Mouse (Mus musculus): ENCODE data around the gene Rrh. TPM values are rescaled to one million over a fixed set of nuclear protein-coding genes. Genes with fewer than 3 reads are reported as not detected.

Rrh gene
- polyA plus RNA-seq, 1 experiment: not detected

- no peak within 1 kb of the TSS for H3K4me3 ChIP-seq (ENCODE audit: insufficient read depth, low read depth, low read length)
- H3K4me1 ChIP-seq (ENCODE audit: control insufficient read depth, insufficient read depth, low read length): no peaks in the 10 kb centered on the region
- no peak within 1 kb of the TSS for H3K27ac ChIP-seq (ENCODE audit: insufficient read depth, low read depth, low read length)
- 82% methylated on average over 10 of the region's 10 CpGs for WGBS
- no peak for TF ChIP-seq POLR2A (IDR thresholded peaks at IDR 0.05; ENCODE audit: insufficient read depth, low read depth, low read length)
- no peak for TF ChIP-seq CTCF (IDR thresholded peaks at IDR 0.05; ENCODE audit: insufficient read depth, low read depth, low read length)
Measured at GRCm38 (mm10) chr3:129803765-129804164, 18.6 kb downstream of the Rrh start, which contains the start of gene Lrit3. Gene Lrit3 (minus strand): TSS chr3:129804030.

- Histone ChIP-seq H3K4me3 (ENCODE audit: insufficient read depth, low read depth, low read length) (no peak overlapping the region), H3K27ac (ENCODE audit: insufficient read depth, low read depth, low read length) (no peak overlapping the region), H3K4me1 (ENCODE audit: control insufficient read depth, insufficient read depth, low read length) (no peaks in the 10 kb centered on the region)
- 44% methylated on average over 2 of the region's 2 CpGs for WGBS
- TF ChIP-seq POLR2A (IDR thresholded peaks at IDR 0.05; ENCODE audit: insufficient read depth, low read depth, low read length) (no peak), CTCF (IDR thresholded peaks at IDR 0.05; ENCODE audit: insufficient read depth, low read depth, low read length) (no peak)
Measured at GRCm38 (mm10) chr3:129799011-129799410, 23.4 kb downstream of the Rrh start.

GRCm38 (mm10) chr3:129798551-129798950, 23.8 kb downstream of the Rrh start:
- WGBS: 85% methylated on average over 11 of the region's 11 CpGs
- H3K27ac ChIP-seq (ENCODE audit: insufficient read depth, low read depth, low read length): no peak overlapping the region
- TF ChIP-seq POLR2A (IDR thresholded peaks at IDR 0.05; ENCODE audit: insufficient read depth, low read depth, low read length) (no peak), CTCF (IDR thresholded peaks at IDR 0.05; ENCODE audit: insufficient read depth, low read depth, low read length) (no peak)
- no peak overlapping the region for H3K4me3 ChIP-seq (ENCODE audit: insufficient read depth, low read depth, low read length)
- H3K4me1 ChIP-seq (ENCODE audit: control insufficient read depth, insufficient read depth, low read length): no peaks in the 10 kb centered on the region

GRCm38 (mm10) chr3:129797341-129797740, 25.0 kb downstream of the Rrh start:
- no peak overlapping the region for H3K27ac ChIP-seq (ENCODE audit: insufficient read depth, low read depth, low read length)
- no peak overlapping the region for H3K4me3 ChIP-seq (ENCODE audit: insufficient read depth, low read depth, low read length)
- 77% methylated on average over 5 of the region's 5 CpGs for WGBS
- TF ChIP-seq CTCF (IDR thresholded peaks at IDR 0.05; ENCODE audit: insufficient read depth, low read depth, low read length) (no peak), POLR2A (IDR thresholded peaks at IDR 0.05; ENCODE audit: insufficient read depth, low read depth, low read length) (no peak)
- H3K4me1 ChIP-seq (ENCODE audit: control insufficient read depth, insufficient read depth, low read length): no peaks in the 10 kb centered on the region

GRCm38 (mm10) chr3:129793801-129794200, 28.6 kb downstream of the Rrh start:
- no peak for TF ChIP-seq POLR2A (IDR thresholded peaks at IDR 0.05; ENCODE audit: insufficient read depth, low read depth, low read length)
- TF ChIP-seq CTCF (IDR thresholded peaks at IDR 0.05; ENCODE audit: insufficient read depth, low read depth, low read length): no peak
- WGBS: 89% methylated on average over 5 of the region's 5 CpGs
- Histone ChIP-seq H3K27ac (ENCODE audit: insufficient read depth, low read depth, low read length) (no peak overlapping the region), H3K4me1 (ENCODE audit: control insufficient read depth, insufficient read depth, low read length) (no peaks in the 10 kb centered on the region), H3K4me3 (ENCODE audit: insufficient read depth, low read depth, low read length) (no peak overlapping the region)

- Histone ChIP-seq H3K27ac (ENCODE audit: insufficient read depth, low read depth, low read length) (no peak overlapping the region), H3K4me3 (ENCODE audit: insufficient read depth, low read depth, low read length) (no peak overlapping the region), H3K4me1 (ENCODE audit: control insufficient read depth, insufficient read depth, low read length) (no peaks in the 10 kb centered on the region)
- TF ChIP-seq CTCF (IDR thresholded peaks at IDR 0.05; ENCODE audit: insufficient read depth, low read depth, low read length) (no peak), POLR2A (IDR thresholded peaks at IDR 0.05; ENCODE audit: insufficient read depth, low read depth, low read length) (no peak)
- WGBS: 91% methylated on average over 3 of the region's 3 CpGs
Measured at GRCm38 (mm10) chr3:129782746-129783145, 39.6 kb downstream of the Rrh start.

- WGBS: 46% methylated on average over 10 of the region's 10 CpGs
- TF ChIP-seq CTCF (IDR thresholded peaks at IDR 0.05; ENCODE audit: insufficient read depth, low read depth, low read length) (no peak), POLR2A (IDR thresholded peaks at IDR 0.05; ENCODE audit: insufficient read depth, low read depth, low read length) (no peak)
- H3K4me3 ChIP-seq (ENCODE audit: insufficient read depth, low read depth, low read length): no peak overlapping the region
- no peak overlapping the region for H3K27ac ChIP-seq (ENCODE audit: insufficient read depth, low read depth, low read length)
- no peaks in the 10 kb centered on the region for H3K4me1 ChIP-seq (ENCODE audit: control insufficient read depth, insufficient read depth, low read length)
Measured at GRCm38 (mm10) chr3:129781435-129781834, 41.0 kb downstream of the Rrh start.

- TF ChIP-seq POLR2A (IDR thresholded peaks at IDR 0.05; ENCODE audit: insufficient read depth, low read depth, low read length) (no peak), CTCF (IDR thresholded peaks at IDR 0.05; ENCODE audit: insufficient read depth, low read depth, low read length) (no peak)
- H3K27ac ChIP-seq (ENCODE audit: insufficient read depth, low read depth, low read length): no peak overlapping the region
- no peak overlapping the region for H3K4me3 ChIP-seq (ENCODE audit: insufficient read depth, low read depth, low read length)
- 79% methylated on average over 6 of the region's 6 CpGs for WGBS
- H3K4me1 ChIP-seq (ENCODE audit: control insufficient read depth, insufficient read depth, low read length): no peaks in the 10 kb centered on the region
Measured at GRCm38 (mm10) chr3:129771210-129771609, 51.2 kb downstream of the Rrh start.

- 88% methylated on average over 10 of the region's 10 CpGs for WGBS
- H3K4me1 ChIP-seq (ENCODE audit: control insufficient read depth, insufficient read depth, low read length): no peaks in the 10 kb centered on the region
- H3K4me3 ChIP-seq (ENCODE audit: insufficient read depth, low read depth, low read length): no peak overlapping the region
- no peak overlapping the region for H3K27ac ChIP-seq (ENCODE audit: insufficient read depth, low read depth, low read length)
- TF ChIP-seq CTCF (IDR thresholded peaks at IDR 0.05; ENCODE audit: insufficient read depth, low read depth, low read length) (no peak), POLR2A (IDR thresholded peaks at IDR 0.05; ENCODE audit: insufficient read depth, low read depth, low read length) (no peak)
Measured at GRCm38 (mm10) chr3:129766971-129767794, 55.2 kb downstream of the Rrh start.

Data from olfactory bulb, adult 2 months (tissue).